Mouse (Mus musculus) brain, adult 2 months (tissue): ENCODE data around the gene Ran.
A peak's percentile ranks its signal among the peaks of the same experiment; 100 is the strongest.

Experiments
- DNase-seq: peaks from one replicate; pipeline ENCODE4 v3.0.0; 2011; ENCODE audit warnings: low read depth, low spot score

Ran gene

DNA sequence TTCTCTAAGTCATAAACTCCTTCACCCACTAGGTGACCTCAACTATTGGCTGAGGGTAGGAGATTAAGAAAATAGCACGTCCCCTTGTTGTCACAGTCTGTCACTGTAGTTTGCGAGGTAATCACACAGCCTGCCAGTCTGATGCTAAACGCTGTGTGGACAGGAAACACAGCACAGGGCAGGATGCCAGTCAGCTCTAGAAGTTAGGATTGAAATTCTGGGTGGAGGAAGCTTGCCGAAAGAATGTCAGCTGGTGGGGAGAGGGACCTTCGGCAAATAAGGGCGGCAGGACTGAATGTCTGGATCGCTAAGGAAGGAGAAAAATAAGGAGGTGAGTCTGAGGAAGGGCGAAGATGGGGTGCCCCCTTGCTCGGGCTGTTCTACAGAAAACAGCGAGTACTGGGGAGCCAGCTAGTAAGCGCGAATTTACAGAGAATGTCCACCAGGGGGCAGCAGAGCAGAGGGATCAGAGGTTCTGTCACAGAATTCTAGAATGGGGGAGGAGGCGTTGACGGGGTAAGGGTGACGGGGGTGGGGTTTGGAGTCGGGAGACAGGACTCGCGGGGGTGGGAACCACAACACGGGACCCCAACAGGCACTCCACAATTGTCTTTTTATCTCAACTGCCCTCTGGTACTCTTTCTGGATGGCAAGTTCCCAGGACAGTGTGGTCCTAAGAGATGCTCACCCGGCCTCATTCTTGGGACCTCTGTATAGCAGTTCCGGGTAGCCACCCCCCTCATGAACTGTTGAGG lies 43.3 kb downstream of the Ran start:
- peak; percentile 85 for DNase-seq

DNA sequence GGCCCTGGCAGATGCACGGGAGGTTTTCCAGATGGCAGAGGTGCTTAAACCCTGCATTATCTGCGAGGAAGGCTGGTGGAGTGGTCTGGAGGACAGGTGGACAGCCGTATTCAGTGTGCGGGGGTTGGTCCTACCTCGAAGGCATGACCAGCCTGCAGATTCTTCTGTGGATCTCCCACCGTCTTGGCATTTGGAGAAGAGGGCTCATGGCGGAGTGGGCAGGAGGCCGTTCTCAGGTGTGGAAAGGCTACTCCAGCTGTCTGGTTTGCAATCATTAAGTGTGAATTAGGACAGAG lies 43.9 kb downstream of the Ran start:
- DNase-seq: no peak

DNA sequence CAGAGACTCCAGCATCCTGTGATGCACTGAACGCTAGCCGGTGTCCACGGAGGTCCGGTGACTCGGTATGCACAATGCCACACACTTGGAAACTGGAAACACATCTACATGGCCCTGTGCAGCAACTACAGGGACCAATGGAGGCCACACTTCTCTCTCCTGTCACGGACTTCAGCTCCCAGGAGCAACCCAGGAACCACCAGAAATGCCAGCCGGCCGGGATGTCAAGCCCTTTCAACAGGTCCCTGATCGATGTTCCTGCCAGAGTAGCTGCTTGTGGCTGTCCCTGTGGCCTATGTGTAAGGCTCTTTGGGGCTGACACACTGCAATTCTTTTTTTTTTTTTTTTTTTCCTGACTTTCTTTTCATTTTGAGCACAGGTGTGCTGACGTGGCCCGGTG lies 44.3 kb downstream of the Ran start:
- DNase-seq: no peak

DNA sequence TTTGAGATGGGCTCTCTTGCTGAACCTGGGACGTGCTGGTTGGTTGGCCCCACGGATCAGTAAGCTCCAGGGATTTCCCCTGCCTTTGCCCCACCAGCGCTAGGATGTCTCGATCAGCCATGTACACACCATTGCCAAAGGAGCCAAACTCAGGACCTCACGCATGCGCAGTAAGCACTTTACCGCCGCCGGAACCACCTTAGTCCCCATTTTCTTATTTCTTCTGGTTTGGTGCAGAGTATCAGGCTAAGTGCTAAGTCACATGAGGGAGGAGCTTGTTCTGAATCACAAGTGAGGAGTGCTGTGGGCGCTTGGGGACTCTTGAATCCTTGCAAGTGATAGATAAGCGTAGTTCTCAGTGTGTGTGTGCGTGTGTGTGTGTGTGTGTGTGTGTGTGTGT lies 45.4 kb downstream of the Ran start:
- peak; percentile 66 for DNase-seq

DNA sequence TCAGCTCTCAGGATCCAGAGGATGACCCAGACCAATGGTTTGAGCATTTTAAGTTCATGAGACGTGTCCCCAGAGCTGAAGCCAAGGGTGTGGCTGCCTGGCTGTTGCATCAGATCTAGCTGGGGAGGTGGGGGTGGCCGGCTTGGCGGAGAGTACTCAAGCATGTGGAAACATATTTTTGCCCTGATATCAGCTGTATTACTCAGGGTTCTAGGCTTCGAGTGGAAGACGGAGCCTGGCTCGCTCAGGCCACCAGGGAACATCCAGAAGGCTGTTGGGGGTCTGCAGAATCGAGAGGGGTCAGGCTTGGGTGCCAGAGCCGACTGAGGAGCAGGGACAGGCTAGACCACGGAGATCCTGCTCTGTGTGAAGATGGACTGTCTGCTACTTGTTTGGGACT lies 46.1 kb downstream of the Ran start:
- no peak for DNase-seq

DNA sequence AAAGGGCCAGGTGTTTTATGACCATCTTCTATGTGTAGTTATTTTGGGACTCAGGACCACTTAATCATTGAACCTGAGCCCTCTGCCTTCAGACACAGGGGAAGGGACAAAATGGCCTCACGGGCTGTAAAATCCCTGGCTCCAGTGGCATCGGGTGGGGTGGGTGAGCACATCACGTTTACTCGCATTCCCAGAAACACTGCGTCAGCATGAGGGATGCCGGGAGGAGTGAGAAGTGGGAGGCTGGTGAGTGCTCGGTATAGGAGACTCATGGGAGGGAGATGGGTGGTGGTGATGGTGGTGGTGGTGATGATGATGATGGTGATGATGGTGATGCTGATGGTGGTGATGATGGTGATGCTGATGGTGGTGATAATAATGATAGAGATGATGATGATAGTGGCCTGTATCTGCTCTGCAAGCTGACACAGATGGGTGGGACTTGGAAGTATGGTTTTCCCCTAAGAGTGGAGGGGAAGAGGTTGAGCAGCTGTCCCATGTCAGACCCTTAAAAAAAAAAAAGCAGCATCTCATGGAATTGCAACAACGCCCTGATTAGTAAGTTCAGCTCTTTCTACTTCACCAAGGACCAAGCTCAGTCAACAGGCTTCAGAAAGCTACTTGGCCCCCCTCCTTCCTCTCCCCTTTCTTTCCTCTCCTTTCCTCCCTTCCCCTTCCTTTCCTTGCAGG lies 46.8 kb downstream of the Ran start:
- DNase-seq: no peak

DNA sequence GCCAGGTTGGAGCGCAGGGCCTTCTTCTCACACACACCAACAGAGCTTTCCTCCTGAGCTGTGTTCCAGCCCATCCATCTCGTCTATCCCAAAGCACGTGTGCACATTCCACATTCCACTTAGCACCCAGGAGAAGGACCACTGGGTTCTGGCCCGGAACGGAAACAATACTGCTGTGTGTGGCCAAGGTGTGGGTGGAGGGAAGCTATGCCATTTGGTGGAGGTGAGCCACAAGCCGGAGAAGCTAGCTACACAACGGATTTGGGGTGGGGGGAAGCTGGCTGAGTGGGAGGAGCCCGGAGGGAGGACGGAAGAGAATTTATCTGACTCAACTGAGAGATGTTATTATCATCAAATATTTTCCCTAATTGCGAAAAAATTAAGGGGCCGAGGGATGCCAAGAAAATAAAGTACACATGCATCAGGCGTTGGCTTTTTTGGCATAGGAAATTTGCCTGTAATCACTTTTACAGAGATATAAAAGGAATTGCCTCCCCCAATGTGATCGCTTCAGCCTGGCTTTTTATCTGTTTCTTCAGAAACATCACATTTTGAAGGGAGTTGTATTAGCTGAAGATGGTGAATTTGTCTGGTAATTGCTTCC lies 47.5 kb downstream of the Ran start:
- no peak for DNase-seq

DNA sequence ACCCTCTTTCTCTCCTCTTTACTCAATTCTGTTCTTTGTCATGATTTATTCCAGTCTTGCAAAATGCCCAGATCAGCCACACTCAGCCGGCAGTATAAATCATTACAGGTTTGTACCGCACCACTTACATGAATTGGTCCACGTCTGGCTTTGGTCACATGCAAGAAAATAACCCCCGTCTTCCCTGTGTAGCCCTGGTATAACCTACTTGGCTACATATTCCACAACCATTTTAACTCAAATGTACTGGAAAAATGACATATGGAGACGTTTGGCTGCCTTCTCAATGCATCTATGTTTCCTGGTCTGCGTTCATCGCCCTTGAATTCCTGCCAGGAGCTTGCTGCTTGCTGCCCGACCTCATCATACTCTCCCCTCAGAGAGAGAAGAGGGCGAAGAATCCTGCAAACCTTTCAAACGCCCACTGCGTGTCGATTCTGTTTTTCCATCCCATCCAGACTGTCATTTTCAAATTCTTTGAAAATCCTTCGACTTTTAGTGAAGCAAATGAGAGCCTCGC lies 52.0 kb downstream of the Ran start:
- DNase-seq: peak; percentile 57

DNA sequence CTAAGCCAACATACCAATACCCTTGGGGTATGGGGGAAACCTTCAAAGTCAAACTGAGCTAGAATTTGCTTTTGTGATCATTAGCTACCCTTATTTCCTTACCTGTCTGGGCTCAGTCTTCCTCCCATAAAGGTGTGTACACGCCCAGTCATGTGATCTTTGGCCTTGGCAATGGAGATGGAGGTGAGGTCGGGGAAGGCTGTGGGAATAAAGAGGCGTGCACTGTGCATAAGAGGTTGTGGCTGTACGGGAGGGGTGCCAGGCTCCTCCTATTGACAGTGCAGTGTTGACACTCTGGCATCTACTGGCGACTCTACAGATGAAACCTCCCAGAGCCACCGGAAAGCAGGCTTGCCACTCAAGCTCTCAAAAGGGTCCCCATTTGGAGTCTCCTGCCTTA lies 53.5 kb downstream of the Ran start:
- DNase-seq: no peak
